Mouse (Mus musculus): Measurements from ENCODE around the gene Coasy.

Gene Coasy

DNA sequence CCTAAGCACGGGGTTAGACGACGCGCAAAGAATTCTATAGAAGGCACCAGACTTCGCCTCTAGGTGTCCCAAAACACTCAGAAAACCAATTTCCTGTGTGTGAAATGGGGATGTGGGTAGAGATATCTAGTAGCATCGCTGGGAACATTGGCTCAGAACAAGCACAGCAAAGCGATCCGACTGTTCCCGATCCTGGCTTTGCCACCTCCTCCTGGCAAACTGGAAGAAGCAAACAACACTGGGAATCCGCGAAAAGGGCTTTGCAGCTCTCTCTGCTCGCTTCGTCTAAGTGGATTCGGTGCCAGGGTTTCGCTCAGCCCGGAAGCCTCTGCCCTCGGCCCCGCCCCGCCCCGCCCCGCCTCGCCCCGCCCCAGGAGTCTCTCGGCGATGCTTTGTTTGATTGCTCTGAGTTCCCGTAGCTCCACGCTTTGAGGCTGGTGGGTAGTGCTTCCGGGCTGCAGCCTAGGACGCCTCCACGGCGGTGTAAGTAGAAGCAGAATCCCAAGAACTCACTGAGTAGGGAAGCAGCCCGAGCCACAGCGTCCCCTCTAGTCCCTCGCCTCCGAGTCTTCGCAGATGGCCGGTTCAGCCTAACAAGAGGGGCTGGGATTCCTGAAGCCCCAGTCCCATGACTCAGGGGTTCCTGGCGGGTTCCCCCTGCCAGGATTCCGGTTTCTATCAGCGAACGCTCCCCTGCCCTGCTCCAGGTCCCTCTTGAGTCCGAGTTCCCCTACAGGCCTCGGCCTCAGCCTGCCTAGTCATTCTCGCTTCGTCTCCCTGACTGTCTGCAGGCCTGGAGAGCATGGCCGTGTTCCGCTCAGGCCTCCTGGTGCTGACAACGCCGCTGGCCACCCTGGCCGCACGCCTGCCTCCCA, at the start of gene Coasy:
Gene Coasy, plus strand, starts transcription at position 358 of the 875 bp plus-strand sequence.
- in situ Hi-C loops (cut with MboI; ENCODE audit: low sequenced_read_pairs) = no loop called here

DNA sequence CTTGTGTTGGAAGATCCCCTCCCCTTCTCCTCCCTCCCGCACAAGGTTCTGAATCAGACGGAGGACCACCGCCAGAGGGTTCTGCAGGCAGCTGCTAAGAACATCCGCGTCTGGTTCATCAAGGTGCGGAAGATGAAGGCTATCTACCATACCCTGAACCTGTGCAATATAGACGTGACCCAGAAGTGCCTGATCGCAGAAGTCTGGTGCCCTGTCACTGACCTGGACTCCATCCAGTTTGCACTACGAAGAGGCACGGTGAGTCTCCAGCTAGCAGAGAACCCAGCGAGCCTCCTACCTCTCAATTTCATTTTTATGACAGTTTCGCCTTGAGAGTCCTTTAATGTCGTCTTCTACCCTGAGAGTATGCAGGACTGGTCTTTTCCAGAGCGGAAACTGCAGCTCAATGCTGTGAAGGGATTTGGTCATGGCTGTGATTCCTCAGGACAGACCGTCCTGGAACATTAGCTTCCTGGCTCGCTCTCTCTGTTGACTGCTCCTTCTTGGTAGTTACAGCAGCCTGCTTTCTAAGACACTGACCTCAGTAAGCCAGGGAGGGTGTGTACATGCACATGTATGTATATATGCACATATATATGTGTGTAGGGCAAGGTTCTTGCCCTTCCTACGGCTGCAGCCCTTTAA, 48.4 kb upstream of the Coasy start:
- in situ Hi-C loops (cut with MboI; ENCODE audit: low sequenced_read_pairs) = no loop called here

DNA sequence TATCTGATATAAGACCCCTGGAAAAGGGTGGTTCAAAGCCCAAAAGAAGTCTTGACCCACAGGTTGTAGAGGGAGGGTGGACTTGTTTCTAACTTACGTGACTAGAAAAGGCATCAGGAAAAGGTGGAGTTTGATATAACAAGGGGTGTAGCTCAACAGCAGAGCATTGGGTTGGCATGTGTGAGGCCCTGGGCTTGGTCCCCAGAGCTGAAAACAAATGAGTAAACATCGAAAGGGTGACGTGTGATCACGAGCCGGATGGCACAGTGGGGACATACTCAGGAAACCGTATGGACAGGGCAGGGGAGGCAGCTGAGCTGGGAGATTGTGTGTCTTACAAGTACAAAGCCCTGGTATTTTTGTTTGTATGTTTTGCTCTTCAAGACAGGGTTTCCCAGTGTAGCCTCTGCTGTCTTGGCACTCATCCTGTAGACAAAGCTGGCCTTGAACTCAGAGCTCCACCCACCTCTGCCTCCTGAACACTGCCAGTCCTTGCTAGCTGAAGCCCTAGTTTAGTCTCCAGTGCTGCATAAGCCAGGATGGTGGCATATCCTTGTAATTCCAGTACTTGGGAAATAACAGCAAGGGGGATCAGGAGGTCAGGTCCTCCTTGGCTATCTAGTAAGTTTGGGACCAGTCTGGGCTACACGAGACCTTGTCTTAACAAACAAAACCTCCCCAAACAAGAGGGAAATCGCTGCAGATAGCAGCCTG, 47.6 kb upstream of the Coasy start:
- in situ Hi-C loops (cut with MboI; ENCODE audit: low sequenced_read_pairs) = no loop called here

DNA sequence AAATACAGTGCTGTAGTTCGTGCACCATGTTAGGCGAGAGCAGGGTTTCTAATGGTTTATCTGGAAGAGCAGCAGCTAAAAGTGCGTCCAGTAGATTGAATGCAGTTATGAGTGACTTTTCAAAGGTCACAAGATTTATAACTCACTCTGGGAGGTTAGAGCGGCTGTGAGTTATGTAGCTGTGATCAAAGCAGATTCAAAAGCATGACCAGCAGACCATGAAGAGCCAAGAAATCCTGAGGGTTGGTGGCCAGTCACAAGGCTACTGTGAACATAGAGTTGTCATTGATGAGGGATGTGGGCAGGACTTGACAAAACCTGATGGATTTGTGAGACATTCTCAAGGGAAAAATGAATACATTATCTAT, 47.1 kb upstream of the Coasy start:
- in situ Hi-C loops (cut with MboI; ENCODE audit: low sequenced_read_pairs) = no loop called here

DNA sequence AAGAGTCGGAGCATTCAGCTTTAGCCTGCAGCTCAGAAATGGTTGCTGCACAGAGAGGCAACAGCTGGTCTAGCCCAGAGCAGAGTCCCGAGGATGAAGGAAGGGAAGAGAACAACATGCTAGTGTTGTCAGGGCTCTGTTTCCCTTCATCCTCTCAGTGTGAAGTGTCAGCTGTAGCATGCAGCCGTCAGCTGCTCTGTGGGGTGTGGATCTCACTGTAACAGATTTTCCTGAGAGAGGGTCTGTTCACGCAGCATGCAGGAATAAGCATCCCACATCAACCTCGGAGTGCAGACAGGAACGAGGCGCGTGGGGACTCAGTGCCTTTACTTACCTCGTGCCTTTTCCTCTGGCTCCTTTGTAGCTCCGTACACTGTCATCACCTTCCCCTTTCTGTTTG, 44.6 kb upstream of the Coasy start:
- in situ Hi-C loops (cut with MboI; ENCODE audit: low sequenced_read_pairs) = no loop called here

DNA sequence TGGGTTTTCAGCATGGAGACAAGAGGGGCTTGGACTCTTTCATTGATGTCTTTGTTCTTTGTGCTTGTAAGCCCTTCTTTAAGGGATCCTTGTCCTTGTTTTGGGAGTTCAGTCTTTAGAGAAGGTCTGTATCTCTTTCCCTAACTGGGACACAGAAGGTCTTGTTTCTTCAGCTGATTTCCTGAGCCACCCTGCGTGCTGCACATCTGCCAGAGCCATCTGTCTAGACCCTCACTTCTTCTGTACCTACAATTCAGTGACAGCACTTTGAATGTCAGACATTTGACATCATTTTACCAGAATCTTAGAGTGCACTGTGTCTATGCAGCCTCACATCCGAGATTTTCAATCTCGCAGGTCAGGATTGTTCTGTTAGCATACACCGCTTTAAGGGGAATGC, 36.5 kb upstream of the Coasy start:
- in situ Hi-C loops (cut with MboI; ENCODE audit: low sequenced_read_pairs) = no loop called here

DNA sequence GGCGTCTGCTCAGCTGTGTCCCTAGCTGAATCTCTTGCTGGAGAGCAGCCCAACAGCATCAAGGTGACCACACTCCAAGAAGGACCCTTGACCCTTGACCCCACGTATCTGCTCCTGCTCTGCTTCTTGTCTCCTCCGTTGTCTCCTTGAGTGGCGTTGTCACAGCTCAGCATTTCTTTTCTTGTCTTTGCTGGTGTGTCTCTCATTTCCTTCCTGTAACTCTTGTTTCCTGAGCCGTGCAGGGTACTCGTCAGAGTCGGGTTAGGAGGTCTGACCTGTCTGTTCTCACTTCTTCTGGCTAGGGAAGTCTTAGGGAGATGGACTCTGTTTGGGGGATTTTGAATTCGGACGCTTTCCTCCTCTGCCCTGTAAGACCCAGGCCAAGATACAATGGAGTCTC, 35.9 kb upstream of the Coasy start:
- in situ Hi-C loops (cut with MboI; ENCODE audit: low sequenced_read_pairs) = no loop called here

DNA sequence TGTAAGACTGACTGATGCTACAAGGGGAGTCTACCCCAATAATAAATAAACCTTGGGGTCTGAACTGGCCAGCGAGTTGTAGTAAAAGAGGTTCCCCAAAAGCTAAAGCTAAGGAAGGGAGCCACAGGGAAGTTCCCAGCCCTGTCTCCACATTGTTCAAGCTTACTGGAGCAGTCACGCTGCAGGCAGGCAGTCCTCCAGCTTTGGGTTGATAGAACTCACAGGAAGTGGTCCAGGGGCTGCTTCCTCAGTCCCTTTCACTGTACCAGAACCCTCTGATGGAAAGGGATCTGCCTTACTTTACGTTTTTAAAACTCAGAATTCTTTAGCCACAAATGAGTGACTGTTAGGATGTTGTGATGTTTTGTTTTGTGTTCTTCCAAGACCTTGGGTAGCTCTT, 34.9 kb upstream of the Coasy start:
- in situ Hi-C loops (cut with MboI; ENCODE audit: low sequenced_read_pairs) = no loop called here

DNA sequence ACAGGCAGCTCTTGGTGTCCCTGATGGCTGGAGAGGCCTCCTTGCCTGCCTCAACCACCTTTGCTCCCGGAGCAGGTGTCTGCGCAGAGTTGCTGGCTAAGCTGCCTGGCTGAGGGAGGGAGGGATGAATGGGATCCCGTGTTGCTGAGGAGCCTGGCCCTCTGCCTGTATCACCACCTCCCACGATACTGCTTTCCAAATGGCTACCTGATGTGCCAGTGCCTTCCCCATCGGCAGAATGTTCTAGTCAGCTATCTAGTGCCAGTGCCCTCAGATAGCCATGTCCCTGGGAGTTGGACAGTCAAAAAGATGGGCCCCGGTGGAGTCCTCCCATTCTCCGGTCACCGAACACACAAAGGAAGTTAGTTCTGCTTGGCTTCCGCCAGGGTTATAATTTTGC, 32.0 kb upstream of the Coasy start:
- in situ Hi-C loops (cut with MboI; ENCODE audit: low sequenced_read_pairs) = no loop called here

DNA sequence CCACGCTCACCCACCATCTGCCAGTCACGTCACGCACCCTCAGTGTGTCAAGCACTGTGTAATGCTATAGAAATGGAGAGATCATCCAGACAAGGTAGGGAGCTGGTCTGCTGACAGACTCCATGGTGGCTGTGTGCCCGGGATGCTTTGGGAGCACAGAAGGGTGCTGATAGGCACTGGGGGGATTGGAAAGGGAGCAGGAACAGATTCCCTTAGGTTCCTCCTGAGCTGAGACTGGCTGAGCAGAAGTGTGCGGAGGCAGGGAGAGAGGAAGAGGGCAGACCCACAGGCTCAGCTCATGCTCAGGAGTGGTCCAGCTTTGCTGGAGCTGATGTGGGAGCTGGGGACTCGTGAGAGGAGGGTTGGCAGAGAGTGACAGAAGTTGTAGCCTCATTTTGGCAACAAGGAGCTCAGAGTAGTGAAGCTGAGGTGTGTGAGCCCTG, 31.3 kb upstream of the Coasy start:
- in situ Hi-C loops (cut with MboI; ENCODE audit: low sequenced_read_pairs) = no loop called here

DNA sequence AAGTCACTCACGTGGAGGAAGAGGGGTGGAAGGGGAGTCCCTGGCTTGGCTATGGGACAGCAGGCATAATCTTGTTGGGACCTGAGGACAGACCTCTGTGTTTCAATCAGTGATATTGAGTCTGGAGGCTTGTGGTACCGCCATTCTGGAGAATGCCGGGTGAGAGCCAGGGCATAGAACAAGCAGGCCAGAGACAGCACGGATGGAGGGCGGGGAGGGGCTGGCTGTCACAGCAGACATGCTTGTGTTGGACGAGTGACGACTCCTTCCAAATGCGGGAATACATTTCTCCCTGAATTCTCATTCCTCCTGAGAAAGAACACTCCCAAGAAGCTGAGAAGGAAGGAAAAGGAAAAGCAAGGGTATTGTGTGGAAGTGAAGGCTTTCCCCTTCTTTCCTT, 30.7 kb upstream of the Coasy start:
- in situ Hi-C loops (cut with MboI; ENCODE audit: low sequenced_read_pairs) = no loop called here

DNA sequence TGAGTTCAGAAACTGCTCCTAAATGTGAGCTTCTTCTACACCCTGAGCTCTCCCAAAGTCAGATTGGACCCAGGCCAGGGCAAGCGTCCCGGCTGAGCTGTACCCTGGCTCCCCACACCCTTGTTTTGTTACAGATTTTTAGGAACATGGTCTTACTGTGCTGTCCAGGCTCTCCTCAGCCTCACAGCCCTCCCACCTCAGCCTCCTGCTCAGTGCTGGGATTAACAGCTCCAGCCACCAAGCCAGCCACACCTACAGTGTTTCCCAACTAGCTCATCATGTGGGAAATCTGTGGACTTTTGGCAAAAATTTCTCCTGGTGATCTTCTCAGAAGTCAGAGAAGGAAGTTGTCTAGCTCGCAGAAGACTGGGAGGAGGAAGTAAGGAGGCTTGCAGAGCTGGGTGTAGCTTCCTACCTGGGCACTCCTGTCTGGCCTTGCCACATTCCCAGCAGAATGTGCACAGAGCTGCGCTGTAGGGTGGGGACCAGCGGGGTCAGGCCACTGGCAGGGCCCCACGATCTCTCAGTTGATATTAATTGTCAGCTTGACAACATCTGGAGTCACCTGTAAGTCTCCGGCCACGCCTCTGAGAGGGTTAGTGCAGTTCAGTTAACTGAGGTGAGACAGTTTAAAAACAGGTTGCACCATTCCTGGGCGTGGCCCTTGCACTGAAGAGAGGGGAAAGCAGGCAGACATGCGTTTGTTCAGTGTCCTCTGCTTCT, 29.5 kb upstream of the Coasy start:
- in situ Hi-C loops (cut with MboI; ENCODE audit: low sequenced_read_pairs) = no loop called here

DNA sequence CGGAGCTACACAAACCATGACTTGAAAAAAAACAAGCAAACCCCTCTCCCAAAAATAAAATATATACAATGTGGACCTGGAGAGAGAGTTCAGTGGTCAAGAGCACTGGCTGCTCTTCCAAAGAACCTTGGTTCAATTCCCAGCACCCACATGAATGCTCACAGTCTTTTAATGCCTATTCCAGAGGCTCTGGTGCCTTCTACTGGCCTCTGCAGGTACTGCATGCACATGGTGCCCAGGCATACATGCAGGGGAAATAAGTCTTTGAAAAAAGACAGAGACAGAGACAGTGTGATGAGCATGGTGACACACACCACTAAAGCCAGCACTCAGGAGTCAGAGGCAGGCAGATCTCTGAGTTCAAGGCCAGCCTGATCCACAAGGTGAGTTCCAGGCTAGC, 28.4 kb upstream of the Coasy start:
- in situ Hi-C loops (cut with MboI; ENCODE audit: low sequenced_read_pairs) = no loop called here

DNA sequence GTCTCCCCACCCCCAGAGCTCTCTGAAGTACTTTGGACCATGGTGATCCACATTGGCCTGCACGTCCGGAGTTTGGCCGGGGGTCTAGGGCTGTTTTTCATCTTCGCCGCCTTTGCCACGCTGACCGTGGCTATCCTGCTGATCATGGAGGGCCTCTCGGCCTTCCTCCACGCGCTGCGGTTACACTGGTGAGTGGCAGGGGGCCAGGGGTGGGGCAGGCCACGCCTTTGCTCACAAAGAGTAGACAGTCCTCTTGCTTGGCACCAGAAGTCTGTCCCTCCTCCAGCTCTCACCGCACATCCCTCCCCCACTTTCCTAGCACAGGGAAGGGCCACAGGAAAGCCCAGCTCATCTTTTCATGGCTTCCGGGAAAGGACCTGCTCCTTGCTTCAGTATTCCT, 26.9 kb upstream of the Coasy start:
- in situ Hi-C loops (cut with MboI; ENCODE audit: low sequenced_read_pairs) = loop anchor here (5.0 kb wide), 1 partner anchor 73 kb away; no protein-coding TSS in a partner anchor

DNA sequence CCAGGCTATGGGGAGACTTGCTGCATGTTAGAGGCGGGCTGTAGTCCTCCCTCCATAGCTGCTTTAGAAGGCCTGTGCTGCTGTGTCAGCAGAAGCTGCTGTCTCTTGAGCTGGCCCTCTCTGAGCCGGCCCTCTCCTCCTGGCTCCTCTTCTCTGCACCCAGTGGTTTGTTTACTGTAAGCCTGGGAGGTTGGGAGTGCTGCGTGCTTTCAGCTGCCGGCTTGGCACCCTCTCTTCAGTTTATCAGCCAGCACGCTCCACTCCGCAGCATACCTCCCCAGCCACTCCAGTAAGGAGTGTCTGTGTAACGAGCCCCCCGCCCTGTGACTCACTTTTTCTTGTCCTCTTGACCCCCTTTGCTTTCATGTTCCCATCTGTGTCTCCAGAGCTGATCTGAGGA, 25.5 kb upstream of the Coasy start:
- in situ Hi-C loops (cut with MboI; ENCODE audit: low sequenced_read_pairs) = loop anchor here (5.0 kb wide), 1 partner anchor 75 kb away; no protein-coding TSS in a partner anchor

DNA sequence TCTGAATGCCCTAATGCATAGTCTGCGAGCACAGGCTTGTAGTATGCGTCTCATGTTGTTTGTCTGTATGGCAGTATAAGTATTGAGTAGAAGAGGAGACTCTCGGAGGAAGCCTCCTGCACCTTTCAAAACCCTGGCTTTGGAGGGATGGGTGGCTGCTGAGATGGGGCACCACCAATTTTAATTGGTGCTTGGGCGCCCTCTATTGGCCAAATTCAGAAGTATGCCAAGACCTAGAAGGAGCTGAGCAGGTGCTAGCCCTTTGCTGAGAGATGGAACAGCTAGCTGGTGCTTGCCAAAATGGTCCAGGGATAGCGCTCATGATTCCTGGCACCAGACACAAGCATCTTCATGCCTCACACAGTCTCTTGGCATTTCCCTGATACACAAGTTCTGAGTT, 24.5 kb upstream of the Coasy start:
- in situ Hi-C loops (cut with MboI; ENCODE audit: low sequenced_read_pairs) = loop anchor here (5.0 kb wide), 1 partner anchor 76 kb away; no protein-coding TSS in a partner anchor

DNA sequence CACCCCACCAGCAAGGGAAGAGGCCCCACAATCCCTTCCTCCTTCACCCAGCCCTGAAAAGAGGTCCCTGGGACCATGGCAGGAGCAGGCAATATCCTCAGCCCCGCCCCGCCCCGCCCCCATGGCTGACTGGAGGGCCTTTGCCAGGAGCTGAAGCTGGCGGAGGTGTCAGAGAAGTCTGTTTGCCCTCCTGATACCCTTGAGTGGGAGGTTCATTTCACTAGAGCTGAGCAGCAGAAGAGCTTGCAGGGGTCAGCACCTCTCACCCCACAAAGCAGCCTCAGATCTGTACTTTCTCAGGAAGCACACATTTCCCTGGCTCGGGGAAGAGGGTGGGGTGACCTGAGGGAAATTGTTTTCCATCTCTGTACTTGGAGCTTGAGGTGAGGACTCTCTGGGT, 23.6 kb upstream of the Coasy start:
- in situ Hi-C loops (cut with MboI; ENCODE audit: low sequenced_read_pairs) = loop anchor here (5.0 kb wide), 1 partner anchor 76 kb away; no protein-coding TSS in a partner anchor

DNA sequence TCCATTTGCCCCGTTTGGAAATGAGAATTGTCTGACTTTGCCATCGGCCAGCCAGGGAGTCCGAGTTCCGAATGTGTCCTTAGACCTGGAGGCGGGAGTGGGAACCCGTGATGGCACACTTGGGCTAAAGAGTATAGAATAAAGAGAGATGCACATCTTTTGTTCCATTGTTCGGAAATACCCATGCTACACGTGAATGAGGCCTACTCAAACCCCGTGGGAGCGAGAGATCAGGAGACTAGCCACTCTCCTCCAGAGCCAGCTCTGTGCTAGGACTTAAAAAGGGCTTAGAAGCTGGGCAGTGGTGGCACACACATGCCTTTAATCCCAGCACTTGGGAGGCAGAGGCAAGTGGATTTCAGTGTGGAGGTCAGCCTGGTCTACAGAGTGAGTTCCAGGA, 22.9 kb upstream of the Coasy start:
- in situ Hi-C loops (cut with MboI; ENCODE audit: low sequenced_read_pairs) = loop anchor here (5.0 kb wide), 1 partner anchor 77 kb away; no protein-coding TSS in a partner anchor

DNA sequence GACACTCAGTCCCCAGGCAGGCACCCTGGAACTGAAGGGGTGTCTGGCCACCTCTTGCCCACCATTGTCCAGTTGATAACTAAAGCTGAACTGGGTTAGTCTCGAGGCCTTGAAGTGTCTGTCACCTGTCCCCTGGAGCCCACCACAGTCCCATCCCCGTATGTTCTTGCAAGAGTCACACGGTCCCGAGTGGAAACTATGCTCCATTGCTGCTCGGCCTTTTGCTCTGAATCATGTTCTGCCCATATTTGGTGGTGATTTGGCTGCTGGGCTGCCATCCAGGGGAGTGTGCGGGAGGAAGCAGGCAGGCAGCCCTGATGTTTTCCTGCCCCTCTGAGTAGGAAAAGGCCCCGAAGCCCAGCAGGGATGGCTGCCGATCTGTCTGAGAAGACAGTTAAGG, 22.2 kb upstream of the Coasy start:
- in situ Hi-C loops (cut with MboI; ENCODE audit: low sequenced_read_pairs) = loop anchor here (10.0 kb wide), 1 partner anchor 165 kb away; no protein-coding TSS in a partner anchor

DNA sequence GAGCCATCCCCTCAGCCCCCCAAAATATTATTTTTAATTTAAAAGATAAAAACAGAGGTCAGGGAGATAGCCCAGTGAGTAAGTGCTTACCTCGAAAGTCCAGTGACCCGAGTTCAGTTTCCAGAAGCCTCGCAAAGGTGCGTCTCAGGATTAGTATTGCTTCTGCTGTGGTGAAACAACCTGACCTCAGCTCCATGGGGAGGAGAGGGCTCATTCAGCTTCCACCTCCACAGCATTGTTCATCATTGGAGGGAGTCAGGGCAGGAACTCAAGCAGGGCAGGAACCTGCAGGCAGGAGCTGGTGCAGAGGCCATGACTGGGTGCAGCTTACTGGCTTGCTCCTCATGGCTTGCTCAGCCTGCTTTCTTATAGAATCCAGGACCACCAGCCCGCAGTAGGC, 21.3 kb upstream of the Coasy start:
- in situ Hi-C loops (cut with MboI; ENCODE audit: low sequenced_read_pairs) = loop anchor here (10.0 kb wide), 1 partner anchor 166 kb away; no protein-coding TSS in a partner anchor
